Mouse (Mus musculus): ENCODE measurements around the gene Prpf4.

Gene Prpf4

DNA sequence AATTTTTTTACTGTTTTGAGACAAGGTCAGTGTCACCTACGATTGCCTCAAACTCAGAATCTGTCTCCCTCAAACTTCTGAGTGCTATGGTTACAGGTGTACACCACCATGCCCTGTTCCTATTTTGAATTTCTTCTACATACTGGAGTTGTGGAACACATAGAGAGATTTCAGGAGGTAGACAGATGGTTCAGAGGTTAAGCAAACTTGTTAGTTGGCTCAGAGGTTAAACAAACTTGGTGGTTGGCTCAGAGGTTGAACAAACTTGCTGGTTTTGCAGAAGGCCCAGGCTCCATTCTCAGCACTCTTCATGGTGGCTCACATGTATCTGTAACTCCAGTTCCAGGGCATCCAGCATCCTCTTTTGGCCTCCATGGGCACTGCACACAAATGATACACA lies 24.4 kb upstream of the Prpf4 start:
- intact Hi-C loops (cut with DNase I) = no loop called here

DNA sequence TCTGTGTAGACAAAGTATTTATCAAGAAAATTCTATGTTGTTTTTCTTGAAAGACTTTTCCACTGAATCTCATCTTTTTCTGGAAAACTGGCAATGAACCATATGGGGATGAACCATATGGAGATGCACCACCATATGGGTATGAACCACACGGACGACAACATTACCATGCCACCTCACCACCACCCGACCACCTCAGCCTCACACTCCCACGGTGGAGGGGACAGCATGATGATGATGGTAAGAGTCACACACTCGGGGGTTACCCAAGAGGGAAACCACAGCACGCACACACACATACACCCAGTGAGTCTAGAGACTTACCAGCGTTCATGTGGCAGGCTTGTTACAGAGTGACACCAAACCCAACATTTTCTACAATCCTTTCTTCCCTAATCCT lies 23.2 kb upstream of the Prpf4 start:
- intact Hi-C loops (cut with DNase I) = no loop called here

DNA sequence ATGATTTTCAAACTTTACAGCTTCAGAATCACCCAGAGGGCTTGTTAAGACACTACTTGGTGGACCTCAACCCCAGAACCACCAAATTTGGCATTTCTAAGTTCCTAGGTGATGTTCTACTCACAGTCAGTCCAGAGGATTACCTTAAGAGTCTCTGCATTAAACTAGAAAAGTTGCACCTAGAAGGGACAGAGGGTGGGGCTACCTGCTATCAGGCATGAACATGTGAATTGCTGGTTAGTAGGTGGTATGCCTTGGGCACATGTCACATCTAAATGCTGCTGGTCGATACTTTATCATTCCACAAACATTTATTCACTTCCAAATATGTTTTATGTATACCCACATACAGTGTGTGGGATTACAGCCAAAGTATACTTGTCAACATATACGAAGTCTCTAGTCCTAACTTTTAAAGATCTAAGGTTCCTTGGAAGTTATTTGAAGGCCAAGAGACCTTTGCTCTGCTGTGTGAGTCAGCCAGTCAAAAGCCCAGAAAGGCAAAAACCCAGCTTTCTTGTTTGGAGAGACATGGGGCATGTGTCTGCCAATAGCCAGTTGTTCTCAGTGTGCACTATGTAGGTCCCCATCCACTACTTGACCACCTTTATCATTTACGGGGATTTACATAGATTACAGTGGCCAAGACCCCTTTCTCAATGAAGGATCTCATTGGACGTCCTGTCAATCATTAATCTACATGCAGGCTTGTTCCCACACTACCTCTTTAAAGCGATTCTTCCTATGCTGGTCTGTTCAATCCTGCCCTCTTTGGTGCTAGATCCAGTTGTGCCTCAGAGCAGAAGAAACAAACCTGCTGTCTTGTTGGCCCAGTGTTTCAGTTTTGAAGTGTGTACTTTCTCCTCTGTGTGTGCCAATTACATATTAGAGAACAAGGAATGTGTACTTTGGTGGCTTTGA lies 18.7 kb upstream of the Prpf4 start:
- intact Hi-C loops (cut with DNase I) = no loop called here

DNA sequence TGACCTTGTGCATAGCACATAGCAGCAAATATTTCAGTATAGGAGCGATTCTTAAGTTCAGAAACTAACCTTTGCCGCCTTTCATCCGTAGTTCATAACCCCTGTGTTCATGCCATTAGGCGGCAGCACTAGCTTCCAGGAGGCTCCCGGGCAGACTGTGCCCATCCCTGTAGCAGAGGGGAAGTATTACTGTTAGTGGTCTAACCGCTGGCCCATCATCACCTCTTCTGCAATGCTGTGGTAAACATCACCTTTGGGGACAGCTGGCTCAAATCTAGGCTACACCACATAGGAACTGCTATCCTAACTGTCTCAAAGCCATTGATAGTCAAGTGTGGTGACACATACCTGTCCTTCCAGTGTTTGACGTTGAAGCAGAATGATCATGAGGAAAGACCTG lies 16.7 kb upstream of the Prpf4 start:
- intact Hi-C loops (cut with DNase I) = no loop called here

DNA sequence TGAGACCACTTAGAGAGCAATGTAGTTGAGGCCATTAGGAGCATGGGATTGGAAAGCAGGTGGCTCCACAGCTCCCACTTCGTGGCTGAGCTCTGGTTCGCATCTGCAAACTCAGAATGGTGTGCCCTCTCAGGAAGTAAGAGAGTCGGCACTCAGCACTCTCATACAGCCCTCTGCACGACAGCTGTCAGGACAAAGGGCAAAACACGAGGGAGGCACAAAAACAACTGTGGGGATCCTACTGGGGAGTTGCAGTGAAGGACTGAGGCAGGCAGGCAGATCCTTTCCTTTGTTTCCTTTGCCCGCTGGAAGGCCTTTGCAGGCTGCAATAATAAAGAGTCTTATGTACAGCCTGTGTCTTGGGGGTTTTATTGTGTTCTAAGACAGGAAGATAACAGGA lies 15.1 kb upstream of the Prpf4 start:
- intact Hi-C loops (cut with DNase I) = no loop called here

DNA sequence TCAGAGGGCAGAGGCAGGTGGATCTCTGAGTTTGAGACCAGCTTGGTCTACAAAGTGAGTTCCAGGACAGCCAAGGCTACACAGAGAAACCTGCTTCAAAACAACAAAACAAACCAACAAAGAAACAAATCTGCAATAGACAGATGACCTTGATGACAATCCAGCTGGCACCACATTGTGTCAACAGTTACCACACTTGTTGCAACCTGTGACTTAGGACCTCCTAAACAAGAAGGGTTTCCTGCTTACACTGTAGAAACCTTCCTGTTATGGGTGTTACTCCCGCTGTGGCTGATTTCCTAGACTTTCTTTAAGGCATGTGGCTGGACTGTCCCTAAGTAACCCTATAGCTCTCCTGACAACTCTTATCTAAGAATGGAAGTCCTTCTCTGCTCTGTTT lies 12.8 kb upstream of the Prpf4 start:
- intact Hi-C loops (cut with DNase I) = no loop called here

DNA sequence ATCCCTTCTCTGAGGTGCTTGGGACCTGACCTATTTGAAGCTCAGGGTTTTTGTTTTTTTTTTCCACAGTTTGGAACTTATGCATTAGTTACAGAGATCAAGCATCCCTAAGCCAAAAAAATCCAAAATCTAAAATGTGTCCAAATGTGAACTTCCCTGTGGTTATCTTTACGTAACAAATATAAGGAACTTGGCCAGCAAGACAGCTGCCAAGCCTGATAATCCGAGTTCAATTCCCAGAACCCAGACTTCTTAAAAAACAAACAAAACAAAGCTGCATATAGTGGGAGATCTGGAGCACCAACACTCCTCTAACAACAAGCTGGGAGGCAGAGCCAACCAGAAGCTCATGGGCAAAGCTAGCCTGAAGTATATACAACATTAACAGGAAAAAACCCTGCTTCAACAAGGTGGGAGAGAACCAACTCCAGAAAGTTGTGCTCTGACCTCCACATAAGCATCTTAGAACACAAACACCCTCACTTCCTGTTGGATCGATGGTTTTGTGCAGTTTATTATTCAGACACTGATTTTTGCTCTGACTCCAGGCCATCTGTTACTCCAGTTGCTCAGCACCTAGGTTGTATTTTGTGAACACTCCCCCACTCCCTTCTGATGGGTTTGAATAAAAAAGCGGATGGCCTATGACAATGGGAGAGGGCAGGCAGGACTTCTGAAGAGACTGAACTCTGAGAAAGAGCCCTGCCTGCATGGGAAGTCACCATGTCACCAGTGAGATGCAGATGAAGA lies 10.8 kb upstream of the Prpf4 start:
- intact Hi-C loops (cut with DNase I) = no loop called here

DNA sequence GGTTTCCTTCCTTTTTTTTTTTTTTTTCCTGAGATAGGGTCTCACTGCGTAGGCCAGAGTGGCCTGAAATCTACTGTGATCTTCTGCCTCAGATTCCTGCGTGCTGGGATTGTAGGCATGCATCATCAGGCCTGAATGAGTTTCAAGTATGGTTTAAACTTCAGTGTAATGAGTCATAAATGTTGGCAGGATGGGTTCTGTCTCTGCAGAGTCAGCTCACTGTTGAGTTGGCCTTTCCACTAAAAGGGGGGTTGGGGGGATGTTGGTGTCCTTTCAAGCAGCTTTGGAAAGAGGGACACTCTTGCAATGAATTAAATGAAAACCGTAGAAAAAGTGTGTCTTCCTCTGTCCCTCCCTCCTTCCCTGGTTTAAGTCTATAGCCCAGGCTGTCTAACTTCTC lies 9.6 kb upstream of the Prpf4 start:
- intact Hi-C loops (cut with DNase I) = no loop called here

DNA sequence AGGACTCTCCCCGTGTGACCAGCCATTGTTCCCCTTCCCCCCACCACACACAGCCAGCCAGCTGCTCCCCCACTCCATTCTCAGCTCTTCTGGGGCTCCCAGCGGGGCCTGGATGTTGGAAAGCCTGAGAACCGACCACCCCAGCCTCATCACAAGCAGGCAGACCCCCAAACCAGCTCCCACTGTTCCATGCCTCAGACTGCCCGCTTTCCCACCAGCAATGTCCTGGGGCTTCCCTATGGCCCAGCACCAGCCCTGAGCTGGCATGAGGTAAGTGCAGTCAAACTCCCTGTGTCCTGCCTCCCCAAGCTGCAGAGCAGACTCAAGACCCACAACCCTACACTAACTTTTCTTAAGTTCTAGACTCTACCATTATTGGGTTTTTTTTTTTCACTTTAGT lies 2.5 kb upstream of the Prpf4 start:
- intact Hi-C loops (cut with DNase I) = loop anchor here (5.0 kb wide), 1 partner anchor 44 kb away; the partner anchor contains the start of genes Fkbp15 and Slc31a1

DNA sequence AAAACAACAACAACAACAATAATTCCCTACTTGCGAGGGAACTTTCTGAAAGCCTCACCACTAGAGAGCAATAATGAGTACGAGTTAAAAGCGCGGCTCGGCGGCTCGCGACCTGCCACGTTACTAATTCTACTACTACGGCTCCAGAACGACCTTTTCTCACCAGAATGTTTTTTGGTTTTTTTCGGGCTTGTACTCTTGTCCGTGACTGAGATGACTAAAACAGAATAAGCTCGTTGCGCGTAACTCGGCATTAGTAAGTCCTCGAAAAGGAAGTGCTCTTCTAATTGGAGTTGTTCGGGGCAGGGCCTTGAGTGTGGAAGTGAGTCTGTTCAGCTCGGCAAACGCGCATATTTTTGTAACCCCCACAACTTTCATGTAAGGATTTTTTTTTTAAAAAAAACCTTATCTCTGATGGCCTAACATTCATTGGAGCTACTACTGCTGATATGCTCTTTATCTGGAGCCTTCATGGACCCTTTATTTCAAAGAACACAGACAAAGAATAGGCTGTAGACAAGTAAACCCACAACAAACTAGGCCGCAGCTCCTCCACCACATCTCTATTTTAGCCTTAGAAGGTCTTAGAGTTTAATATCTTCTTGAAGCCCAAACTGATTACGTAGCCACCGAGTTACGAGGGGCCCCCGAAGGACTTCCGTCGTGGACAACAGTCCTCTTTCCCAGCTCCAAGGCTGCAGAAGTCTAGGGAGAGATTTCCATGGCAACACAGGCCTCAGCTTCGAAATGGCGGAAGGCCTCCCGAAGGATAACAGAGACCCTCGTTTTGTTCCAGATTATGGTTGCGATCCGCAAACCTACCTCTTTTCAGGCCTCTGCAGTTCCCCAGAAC lies 641 bp upstream of the Prpf4 start:
- intact Hi-C loops (cut with DNase I) = loop anchor here (5.0 kb wide), 1 partner anchor 46 kb away; the partner anchor contains the start of genes Fkbp15 and Slc31a1

DNA sequence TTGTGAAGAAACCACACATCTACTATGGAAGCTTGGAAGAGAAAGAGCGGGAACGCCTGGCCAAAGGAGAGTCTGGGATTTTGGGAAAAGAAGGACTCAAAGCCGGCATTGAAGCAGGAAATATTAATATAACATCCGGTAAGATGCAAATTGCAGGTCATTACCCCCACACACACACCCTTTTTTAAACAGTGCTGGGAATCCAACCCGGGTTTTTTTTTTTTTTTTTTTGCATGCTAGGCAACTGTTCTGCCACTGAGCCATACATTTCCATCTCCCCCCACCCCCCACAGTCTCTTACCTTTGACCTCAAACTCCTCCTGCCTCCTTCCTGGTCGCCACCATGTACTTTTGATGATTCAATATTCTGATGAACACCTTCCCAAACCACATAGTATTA lies 1.0 kb downstream of the Prpf4 start:
- intact Hi-C loops (cut with DNase I) = loop anchor here (5.0 kb wide), 2 partner anchors 47 to 113 kb away; partner anchors contain the start of genes Fkbp15 and Slc31a1

DNA sequence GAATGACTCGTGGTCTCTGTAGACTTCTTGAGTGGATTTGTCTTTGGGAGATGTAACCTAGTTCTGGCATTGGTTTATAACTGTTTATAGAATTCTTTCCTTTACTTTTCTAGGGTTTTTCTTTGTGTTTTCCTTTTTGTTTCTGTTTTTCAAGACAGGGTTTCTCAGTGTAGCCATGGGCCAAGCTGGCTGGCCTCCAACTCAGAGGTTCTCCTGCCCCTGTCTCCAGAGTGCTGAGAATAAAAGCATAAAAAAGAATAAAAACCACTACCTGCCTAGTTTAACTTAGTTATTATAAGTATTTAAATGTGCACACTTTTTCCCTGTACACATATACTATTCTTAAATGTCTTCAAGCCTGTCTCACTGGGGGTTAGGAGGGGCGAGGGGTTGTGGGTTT lies 1.7 kb downstream of the Prpf4 start:
- intact Hi-C loops (cut with DNase I) = loop anchor here (5.0 kb wide), 1 partner anchor 112 kb away; no protein-coding TSS in a partner anchor

DNA sequence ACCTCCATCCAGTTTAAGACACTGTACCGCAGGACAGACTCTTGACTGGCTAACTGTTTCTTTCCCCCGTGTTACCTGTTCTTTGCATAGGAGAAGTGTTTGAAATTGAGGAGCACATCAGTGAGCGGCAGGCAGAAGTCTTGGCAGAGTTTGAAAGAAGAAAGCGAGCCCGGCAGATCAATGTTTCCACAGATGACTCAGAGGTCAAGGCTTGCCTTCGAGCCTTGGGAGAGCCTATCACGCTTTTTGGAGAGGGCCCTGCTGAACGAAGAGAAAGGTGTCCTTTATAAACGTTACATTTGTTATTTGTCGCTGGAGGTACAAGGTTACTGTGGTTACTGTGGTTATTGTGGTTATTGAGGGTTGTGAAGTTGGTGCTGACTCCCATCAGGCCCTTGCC lies 3.0 kb downstream of the Prpf4 start:
- intact Hi-C loops (cut with DNase I) = loop anchor here (5.0 kb wide), 1 partner anchor 111 kb away; no protein-coding TSS in a partner anchor

DNA sequence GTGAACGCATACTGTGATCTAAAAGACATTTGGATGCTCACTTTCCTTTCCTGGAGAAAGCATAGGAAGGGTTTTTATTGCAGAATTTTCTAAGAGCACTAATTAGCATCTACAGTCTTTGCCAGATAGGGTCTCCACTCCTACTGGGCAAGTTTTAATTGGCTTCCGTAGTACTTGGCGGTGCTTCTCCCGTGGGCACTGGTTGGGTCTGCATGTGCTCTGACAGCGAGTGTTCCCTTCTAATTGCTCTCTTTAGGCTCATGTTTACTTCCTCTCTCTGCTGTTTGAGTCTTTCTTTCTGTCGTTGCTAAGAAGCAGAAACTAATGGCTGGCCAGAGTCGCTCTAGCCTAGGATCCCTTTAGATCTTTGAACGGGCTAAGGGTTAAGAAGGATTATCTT lies 9.9 kb downstream of the Prpf4 start:
- intact Hi-C loops (cut with DNase I) = no loop called here

DNA sequence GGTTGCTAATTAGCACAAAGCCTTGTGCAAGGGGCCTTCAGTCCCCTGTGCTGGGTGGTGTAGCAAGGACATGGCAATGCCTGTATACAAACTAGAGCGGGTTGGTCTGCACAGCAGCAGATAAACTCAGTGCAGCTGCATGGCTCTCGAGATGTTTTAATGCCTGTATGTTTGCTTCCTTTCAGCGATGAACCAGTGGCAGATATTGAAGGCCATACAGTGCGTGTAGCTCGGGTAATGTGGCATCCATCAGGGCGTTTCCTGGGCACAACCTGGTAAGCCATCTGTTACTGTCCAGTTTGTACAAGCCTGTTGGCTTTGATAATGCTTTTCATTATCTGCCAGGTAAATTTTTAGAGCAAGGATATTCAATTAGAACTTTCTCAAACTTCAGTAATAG lies 10.5 kb downstream of the Prpf4 start:
- intact Hi-C loops (cut with DNase I) = no loop called here

DNA sequence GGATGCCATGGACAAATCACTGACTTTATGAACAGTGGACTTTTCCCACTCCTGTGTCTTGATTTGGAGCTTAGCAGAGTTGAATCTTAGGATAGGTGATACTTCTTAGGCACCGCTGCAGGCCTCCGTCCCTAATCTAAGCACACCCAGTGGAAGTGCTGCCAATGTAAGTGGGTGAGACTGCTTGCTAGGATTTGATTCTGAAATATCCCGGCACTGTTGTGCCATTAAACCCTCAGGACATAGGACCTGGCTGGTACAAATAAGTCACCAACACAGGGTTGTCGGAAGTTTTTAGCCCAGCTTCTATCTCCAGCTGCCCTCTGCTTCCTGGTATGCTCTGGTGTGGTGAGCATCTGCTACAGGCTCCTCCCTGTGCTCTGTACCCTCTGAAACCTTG lies 17.3 kb downstream of the Prpf4 start:
- intact Hi-C loops (cut with DNase I) = no loop called here

DNA sequence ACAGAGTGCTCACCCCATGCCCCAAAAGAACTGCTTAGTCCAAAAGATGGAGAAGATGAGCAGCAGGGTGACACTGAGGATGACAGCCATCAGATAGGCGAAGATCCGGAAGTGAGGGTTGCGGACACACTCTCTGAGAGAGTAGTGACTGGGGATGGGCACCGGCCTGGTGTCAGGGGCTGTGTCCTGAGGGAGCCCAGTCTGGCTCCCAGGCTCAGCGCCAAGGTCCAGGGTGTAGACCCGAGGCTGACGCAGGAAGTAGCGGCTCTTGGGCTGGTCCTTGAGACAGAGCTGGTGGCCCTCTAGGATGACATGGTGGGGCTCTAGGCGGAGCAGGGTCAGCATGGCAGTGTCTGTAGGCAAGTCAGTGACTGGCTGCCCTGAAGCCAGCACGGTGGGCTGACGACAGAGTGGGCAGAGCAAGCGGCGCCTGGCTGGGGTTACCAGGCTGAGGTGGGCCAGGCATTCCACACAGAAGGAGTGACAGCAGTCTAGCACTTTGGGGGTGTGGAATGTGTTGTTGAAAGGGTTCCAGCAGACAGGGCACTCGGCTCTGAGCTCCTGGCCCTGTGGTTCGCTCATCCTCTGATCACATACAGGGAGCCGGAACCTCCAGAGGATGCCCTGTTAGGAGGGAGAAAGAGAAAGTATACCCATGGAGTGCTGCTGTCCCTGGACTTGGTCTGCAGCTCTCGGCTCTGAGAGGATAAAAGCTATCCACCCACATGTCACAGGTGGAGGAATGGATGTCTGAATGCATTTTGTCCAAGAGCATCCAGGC lies 19.6 kb downstream of the Prpf4 start:
- intact Hi-C loops (cut with DNase I) = no loop called here

DNA sequence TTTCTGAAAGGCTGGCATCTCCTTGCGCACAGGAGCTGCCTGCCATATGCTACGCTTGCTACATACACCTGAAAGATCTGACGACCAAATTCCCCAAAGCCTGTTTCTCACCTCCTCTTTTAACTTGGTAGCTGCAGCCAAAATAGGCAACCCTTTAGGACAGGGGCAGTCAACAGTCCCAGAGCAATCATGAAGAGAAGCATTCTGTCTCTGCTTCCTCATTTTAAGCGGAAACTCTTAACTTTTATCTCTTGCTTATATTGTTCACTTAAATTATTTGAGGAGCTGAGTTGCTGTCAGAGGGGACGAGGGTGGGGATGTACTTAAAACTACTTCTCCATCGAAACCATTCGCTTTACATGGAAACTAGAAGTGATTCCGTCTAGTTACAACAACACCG lies 21.0 kb downstream of the Prpf4 start:
- intact Hi-C loops (cut with DNase I) = no loop called here

DNA sequence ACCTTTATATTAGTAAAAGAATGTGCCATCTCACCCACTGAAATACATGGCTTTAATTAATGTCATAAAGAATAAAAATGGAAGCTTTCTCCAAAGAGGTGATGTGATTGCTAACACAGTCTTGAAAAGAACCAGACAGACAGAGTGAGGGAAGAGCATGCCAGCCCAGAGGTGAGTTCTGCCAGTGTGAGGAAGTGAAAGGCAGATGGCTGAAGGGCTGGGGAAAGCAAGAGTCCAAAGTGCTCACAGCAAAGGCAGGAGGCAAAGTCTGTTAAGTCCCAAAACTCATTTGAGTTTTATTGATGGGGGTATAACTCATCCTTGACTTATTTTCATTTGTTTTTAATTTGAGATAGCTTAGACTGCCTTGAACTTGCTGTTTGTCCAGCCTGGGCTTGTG lies 22.1 kb downstream of the Prpf4 start:
- intact Hi-C loops (cut with DNase I) = no loop called here

DNA sequence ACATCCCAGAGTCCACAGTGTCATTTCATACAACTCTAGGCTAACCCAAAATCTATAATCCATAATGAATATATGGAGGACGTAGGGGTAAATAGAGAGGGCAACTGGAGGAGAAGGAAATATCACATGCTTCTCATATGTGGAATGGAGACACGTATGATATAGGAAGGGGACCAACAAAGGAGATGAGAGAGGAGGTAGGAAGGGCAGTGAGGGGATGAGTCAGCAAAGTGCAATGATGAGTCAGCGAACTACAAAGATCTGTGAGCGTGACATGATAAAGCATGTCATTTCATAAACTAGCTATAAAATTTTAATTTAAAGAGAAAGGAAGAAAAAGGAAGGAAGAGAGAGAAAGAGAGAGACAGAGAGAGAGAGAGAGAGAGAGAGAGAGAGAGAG lies 22.9 kb downstream of the Prpf4 start:
- intact Hi-C loops (cut with DNase I) = no loop called here
